Mouse (Mus musculus) lung, adult 18-20 months (tissue): ENCODE measurements at regions not wholly inside any gene's neighbourhood (a gene's known extent, or its start where the extent isn't known, plus 50 kb on each side); places are given as distances from the start of the nearest gene placed in this dataset.

Source experiments
- DNase-seq, 2 experiments: peaks; one replicate each; pipeline ENCODE4 v3.0.0; 2022; ENCODE audit warnings: mixed read lengths in 2 of 2

DNA sequence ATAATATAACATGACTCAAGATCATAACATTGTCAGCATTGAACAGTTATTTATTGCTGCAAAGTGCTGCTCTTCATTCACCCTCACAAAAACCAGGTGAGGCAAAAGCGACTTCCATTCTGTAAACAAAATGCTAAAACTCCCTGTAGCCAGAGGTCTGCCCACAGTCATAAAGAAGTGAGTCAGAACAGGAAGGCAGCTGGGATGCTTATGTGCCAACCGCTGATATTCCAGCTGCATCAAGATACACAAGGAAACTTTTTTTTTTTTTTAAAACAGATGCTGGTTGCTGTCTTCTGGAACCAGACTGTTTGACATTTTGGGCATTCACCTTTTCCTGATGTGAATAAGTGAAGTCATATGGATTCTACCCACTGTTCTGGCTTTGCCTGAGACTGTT, 260.7 kb downstream of the 1700064H15Rik start:
- no peak for DNase-seq
